Mouse (Mus musculus) T-cell, adult 2 months (primary cell): ENCODE data around the gene Slc51a.
A peak's percentile ranks its signal among the peaks of the same experiment; 100 is the strongest.

Source experiments
- DNase-seq: peaks from one replicate; pipeline ENCODE4 v3.0.0; 2022; ENCODE audit warnings: low spot score

Slc51a gene

GRCm38 (mm10) chr16:32487234-32488111, at the start of gene Slc51a:
Gene Slc51a (minus strand): TSS chr16:32487879.
- no peak for DNase-seq

GRCm38 (mm10) chr16:32535157-32535751, 47.6 kb upstream of the Slc51a start:
- no peak for DNase-seq

DNA sequence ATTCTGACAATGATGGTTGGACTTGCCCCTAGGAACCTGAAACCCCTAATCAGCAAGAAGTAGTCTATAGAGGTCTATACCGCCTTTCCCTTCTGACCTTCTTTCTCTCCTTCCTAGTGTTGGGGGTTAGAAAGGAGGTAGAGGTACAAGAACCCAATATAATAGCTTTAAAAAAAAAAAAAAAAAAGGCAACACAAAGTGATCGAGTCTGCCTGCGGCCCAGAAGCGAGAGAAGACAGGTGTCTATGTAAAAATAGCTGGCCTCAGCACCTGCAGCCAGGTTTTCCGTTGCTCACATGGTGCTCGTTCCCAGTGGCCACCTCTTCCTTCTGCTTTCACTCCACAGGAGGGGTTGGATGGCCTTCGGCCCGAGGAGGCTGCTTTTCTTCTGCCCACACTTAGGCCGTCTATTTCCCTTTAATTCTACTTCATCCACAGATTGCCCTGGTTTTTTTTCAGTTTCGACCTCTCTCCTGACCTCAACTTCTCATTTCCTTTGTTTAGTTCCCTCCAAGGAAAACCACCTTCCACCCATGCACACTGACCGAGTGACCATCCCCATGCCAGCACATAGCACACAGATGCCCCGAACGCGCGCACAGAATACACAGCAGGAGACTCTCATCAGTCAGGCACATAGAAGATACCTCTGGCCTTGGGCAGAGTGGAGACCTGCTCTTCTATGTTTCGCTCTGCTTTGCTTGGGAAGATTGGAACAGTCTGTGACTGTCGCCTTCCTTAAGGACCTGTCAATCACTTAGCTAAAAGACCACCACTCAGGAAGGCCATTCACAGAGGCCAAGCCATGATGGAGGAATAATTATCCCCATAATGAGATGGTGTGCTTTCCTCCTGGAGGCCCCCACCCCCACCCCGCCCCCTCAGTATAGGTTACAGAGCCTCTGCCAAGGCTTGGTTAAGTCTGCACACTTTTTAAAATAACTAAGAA, 45.5 kb upstream of the Slc51a start:
- no peak for DNase-seq

DNA sequence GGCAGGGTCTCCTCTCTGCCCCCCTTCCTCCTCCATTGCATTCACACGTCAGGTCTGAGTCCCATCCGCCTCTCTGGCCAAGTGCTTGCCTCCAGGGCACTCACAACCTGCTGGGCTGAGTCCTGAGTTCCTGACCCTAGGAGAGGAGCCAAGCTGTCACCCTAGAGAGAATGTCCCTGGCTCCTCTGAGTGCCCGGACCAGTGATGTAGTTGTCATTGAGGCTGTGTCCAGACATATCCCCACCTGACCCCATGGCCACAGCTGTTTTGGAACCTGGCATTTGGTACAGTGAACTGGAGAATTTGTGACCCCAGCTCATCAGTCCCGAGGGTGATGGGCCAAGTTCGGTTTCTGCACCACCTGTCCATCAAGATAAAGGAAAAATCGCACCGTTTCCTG, 39.2 kb upstream of the Slc51a start:
- no peak for DNase-seq

DNA sequence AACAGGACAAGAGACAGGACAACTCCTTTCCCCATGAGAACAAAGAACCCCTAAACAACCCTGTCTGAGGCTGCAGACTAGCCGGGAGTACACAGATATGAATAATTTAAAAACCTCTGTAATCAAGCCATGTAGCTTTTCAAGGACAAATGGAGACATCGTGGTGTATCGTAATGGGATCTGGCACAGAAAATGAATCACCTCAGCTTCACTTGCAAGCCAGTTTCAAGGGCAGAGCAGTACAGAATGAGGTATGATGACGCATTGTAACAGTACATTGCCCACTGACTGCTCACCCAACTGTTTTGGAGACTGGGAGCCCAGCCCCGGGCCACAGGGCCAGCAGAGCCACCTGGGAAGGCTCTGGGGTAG, 36.6 kb upstream of the Slc51a start:
- DNase-seq = no peak

DNA sequence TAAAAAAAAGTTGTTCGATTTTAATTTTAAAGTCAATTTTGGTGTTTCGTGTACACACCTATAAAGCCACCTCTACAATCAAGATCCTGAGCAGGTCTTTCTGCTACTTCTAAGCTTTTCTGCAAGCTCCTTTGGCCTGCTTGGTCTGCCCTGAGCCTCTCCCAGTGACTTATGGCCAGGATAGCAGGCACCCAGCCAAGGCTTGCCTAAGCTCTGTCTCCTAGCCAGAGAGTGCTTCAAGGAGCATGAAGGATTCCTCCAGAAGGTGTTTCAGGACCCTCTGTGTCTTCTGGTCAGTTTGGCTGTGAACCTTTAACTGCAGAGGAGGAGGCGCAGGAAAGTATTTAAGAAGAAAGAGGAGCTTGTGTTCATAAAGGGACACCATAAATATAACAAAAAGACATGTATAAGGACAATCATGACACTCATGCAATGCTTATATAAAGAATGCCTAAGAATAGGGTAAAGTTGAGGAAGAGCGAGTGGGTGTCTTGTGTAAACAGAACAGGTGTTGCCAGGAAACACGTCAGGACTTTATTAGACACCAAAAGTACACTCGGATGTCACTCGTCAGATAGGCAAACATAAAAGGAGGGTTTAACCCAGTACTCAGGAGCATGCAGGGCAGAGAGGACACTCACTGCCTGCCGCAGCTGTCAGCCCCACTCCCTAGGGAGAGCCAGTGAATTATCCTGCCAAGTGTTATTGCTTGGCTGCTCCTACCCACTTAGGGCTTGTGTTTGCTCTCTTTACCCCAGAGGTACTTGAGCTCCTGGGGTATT, 36.0 kb upstream of the Slc51a start:
- no peak for DNase-seq

- DNase-seq = no peak
These were observed 35.0 kb upstream of the Slc51a start for GRCm38 (mm10) chr16:32522578-32523194.

- DNase-seq = peak; percentile 64
These were observed 32.7 kb upstream of the Slc51a start for GRCm38 (mm10) chr16:32520372-32520748.

DNA sequence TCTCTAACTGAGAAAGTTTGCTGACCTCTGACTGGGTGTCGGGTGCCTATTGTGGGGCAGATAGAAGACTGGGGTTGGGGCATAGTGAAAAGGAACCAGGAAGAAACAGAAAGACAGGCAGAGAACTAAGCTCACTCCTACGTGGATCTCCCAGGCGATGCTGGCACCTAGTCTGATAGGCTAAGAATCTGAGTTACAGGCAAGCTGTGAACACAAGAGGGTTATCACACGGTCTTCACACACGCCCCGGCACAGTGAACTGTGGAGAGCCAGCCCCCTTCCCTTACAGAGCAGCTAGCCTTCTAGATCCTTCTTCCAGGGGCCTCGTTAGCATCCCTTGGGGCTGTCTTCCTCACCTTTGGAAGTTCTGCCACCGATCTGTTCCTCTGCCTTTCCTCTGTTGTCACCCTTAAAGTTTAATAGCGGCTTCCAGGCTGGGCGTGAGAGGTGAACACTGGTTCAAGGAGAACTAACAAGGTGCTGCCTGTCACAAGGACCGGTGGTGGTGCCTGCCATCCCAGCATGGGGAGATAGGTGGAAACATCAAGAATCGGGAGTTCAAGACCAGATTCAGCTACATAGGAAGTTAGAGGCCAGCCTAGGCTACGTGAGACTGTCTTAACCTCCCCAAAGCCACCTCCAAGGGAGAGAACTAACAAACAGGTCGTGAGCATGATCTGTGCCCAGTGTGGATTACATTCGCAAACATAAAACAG, 32.1 kb upstream of the Slc51a start:
- DNase-seq = no peak

DNA sequence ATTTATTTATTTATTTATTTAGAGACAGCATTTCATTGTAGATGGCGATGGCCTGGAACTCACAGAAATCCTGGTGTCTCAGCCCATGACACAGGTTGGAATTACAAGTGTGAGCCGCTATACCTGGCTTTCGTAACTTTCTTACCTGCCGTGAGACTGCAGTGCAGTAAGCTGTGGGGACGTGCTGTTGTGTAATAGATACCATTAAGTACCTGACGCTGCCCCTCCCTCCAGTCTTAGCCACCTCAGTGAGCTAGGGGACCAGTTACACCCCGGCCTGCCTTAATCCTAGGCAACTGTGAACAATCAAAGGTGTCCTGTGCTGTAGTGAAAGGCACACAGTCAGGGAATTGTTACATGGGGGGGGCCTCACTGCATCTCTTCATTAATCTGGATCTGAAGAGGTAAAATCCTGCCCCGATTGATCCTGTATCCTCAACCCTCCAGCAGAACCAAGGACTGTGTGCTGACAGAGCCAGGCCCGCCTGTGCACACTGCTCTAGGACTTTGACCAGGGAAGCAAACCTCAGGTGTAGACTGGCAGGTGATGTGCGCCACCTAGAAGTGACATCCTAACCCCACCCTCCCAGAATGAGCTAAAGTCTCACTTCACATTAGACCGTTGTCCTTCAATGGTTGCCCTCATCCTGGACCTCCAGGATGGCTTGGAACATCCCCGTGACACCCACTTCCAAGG, 30.3 kb upstream of the Slc51a start:
- no peak for DNase-seq

DNA sequence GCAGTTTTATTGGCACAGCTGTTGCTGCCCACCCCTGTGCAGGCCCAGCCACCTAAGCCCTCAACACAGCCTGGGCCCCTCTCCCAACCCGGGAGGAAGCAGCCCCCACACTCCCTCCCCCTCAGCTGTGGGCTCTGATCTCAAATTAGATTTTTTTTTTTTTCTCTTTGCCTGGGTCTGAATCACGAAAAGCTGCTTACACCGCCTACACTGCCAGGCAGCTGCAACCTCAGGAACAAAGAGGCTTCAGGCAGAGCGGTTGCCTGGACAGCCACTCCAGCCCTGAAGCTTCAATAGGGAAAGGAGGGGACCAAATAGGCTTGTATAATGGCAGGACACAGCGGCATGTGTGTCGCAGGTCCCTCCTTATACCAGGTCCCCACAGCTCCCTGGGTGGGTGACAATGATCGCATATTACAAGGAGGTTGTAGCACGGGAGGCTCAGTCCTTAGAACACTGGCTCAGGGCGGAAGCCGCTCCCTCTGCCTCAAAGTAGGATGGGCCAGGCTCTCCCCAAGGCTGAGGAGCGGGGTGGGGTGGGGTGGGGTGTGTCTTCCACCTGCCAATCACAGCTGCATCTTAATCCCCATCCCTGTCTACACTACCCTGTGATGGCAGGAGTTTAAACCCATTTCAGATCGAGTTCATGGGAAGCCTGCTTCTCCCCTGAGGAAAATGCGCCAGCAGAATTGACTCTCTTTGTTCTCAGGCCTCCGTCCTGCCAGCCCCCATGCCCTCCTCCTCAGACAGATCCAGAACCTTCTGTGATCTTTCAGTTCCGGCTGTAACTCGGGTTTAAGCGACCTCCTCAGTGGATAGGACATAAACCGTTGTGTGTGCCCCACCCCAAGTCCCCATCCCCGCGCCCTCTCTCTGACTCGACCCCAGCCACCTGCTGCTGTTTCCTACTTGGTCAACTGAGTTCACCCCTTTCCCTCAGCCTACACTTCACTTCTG, 28.6 kb upstream of the Slc51a start:
- peak; percentile 29 for DNase-seq

- DNase-seq = no peak
These were observed 26.3 kb upstream of the Slc51a start for GRCm38 (mm10) chr16:32513948-32514347.

GRCm38 (mm10) chr16:32513401-32513800, 25.7 kb upstream of the Slc51a start:
- DNase-seq = no peak

DNA sequence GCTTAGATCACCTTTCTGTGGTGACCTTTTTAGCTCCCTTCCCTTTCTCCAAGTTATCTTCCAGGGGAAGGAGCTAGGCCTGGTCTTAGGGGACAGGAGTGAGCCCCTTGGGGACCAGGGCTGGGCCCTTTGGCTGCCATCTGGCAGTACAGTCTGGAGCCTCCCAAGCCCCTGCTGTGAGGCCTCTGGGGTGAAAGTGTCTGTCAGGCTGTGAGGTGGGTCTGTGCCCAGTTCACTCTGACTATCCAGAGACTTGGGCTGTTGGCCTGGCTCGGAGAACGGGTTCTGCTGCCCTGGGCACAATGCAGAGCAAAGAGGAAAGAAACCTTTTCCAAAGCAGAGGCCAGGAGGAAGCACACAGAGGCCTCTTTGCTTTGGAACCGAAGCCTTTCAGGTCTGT, 25.2 kb upstream of the Slc51a start:
- DNase-seq = no peak

- no peak for DNase-seq
These were observed 24.3 kb upstream of the Slc51a start for GRCm38 (mm10) chr16:32511827-32512490.

GRCm38 (mm10) chr16:32511338-32511734, 23.7 kb upstream of the Slc51a start:
- DNase-seq = no peak

DNA sequence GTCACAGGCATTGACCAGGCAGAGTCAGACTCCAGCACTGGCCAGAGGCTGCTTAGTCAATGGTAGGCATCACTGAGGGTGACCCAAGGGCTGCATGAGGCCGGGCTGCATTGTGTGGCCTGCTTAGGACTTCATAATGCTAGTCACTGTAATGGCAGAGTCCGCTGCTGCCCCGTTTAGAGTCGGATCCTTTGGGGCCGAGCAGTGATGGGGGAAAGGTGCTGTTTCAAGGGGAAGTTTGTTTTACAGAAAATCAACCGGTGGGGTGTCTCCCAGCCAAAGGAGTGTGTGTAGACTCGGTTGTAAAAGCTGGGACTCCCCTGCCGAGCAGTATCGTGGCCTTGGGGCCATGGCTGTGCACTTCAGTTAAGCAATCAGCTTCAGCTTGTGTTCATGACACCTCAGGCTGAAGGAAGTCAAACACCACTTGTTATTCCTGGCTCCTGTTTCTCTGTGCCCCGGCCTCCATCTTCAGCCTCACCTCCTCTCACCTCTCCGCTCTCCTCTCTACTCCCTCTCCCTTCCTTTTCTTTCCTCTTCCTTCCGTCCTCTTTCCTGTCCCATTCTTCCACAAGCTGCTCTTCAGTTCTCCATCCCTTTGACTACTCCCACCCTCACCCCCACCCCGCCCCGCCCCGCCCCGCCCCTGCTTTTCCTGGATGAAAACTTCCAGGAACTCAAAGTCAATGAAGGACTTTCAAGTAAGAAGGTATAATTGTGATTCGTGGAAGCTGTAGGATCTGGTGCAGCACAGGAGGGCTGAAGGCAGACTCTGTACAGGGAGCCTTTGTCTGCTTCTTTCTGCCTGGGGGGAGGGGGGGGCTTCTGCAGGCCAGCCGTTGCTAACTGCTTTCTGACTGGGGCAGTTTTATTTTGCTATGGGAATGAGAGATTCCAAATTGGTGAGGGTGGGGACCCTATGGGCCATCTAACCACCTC, 23.0 kb upstream of the Slc51a start:
- no peak for DNase-seq
